In the genomic region with DNA sequence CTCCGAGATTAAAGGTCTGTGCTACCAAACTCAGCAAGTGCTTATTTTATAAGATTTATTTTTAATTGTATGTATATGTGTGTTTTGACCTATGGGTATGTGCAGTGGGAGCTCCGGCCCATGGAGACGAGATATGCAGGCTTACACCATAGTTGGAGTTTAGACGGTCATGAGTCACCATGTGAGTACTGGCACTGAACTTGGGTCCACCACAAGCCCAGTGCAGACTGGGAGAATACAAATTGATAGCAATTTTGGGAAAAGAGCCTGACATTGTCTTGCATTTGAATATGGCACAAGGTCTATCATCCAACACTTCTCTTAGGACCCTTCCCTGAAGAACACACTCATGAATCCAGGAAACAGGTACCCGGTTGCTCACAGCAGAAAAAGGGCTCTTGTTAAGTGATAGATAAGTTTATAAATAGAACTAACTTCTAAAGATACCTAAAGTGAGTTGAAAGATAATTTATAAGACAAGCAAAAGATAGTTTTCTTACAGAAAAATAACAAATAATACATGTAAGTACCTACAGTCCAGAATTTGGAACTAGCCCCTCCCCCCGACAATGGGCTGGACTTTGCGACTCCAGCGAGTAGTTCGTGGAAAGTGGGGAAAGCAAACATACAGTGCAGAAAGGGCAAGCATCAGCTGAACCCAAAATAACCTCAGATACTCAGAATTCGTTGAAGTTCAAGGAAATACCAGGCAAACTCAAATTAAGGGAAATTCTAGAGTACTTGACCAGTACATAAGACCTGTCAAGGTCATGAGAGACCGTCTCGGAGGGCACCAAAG, we compare ENCODE assay signal across 21 mouse cellular contexts. TPM values are rescaled to one million over a fixed set of nuclear protein-coding genes. Genes with fewer than 3 reads are reported as not detected.
DNase-seq lines count a peak whose midpoint lies in the region; ATAC-seq and TF ChIP-seq lines count a peak whose summit lies in the region.
"Had no signal": no experiment of that assay in that cellular context is flagged by ENCODE, and none has a peak within 500 bp of the region (broad histone marks: within the 10 kb centered on the region; RNA-seq: fewer than 3 reads in every experiment).

No protein-coding gene starts in this region.

- H3K9ac ChIP-seq in liver, embryonic 12.5 days = no peak overlapping the region
- no peak overlapping the region for H3K9ac ChIP-seq in liver, embryonic 16.5 days (ENCODE audit: low read depth, low read length)
- H3K9ac ChIP-seq: embryonic facial prominence, embryonic 12.5 days; forebrain, embryonic 12.5 days; heart, embryonic 12.5 days; hindbrain, embryonic 14.5 days had no signal

- H3K4me1 ChIP-seq in liver, embryonic 12.5 days = no peaks in the 10 kb centered on the region
- H3K4me1 ChIP-seq in liver, embryonic 16.5 days (ENCODE audit: control insufficient read depth, low read depth, low read length) = no peaks in the 10 kb centered on the region; the same call in 1 of the 2 replicates
- H3K4me1 ChIP-seq in thymus, adult 2 months (replicated peaks; ENCODE audit: control insufficient read depth, insufficient read depth, low read length) = no peaks in the 10 kb centered on the region
- H3K4me1 ChIP-seq: embryonic facial prominence, embryonic 12.5 days; forebrain, embryonic 12.5 days; heart, embryonic 12.5 days; hindbrain, embryonic 10.5 days had no signal

- H3K4me3 ChIP-seq in liver, embryonic 12.5 days = no peak overlapping the region
- H3K4me3 ChIP-seq in liver, embryonic 16.5 days (ENCODE audit: low read depth, low read length) = no peak overlapping the region
- no peak overlapping the region for H3K4me3 ChIP-seq in thymus, adult 2 months (ENCODE audit: control insufficient read depth, insufficient read depth, low read length)
- H3K4me3 ChIP-seq: embryonic facial prominence, embryonic 12.5 days; forebrain, embryonic 12.5 days; heart, embryonic 12.5 days; hindbrain, embryonic 10.5 days had no signal

- TF ChIP-seq CTCF in thymus, adult 2 months (IDR thresholded peaks at IDR 0.05; ENCODE audit: borderline replicate concordance, control insufficient read depth, extremely low read depth, insufficient read depth, low read length, poor library complexity) = no peak

- WGBS in liver, embryonic 12.5 days (ENCODE audit: insufficient replicate concordance) = 77% methylated on average over 12 of the region's 12 CpGs
- 74% methylated on average over 12 of the region's 12 CpGs for WGBS in liver, embryonic 16.5 days (ENCODE audit: insufficient replicate concordance)
- 97% methylated on average over 12 of the region's 12 CpGs for WGBS in thymus, adult 2 months

- 0 out of 2 replicates have a peak, but pooled peaks have one; percentile 37 for ATAC-seq in liver, embryonic 12.5 days
- peak; percentile 81 for ATAC-seq in liver, embryonic 16.5 days (ENCODE audit: low read depth)
- ATAC-seq: forebrain, embryonic 16.5 days had no signal

- H3K27ac ChIP-seq in liver, embryonic 12.5 days = peak overlapping the region; percentile 17; the same call in 1 of the 2 replicates
- H3K27ac ChIP-seq in liver, embryonic 16.5 days (ENCODE audit: low read length) = peak overlapping the region; percentile 55
- no peak overlapping the region for H3K27ac ChIP-seq in thymus, adult 2 months (ENCODE audit: control insufficient read depth, insufficient read depth, low read length)
- H3K27ac ChIP-seq: embryonic facial prominence, embryonic 12.5 days; forebrain, embryonic 12.5 days; hindbrain, embryonic 10.5 days; hindbrain, embryonic 14.5 days had no signal

- H3K9me3 ChIP-seq in liver, embryonic 12.5 days (replicated peaks) = no peaks in the 10 kb centered on the region
- H3K9me3 ChIP-seq in liver, embryonic 16.5 days (replicated peaks; ENCODE audit: control insufficient read depth, low read length) = no peaks in the 10 kb centered on the region
- H3K9me3 ChIP-seq: embryonic facial prominence, embryonic 12.5 days; forebrain, embryonic 12.5 days; heart, embryonic 12.5 days; hindbrain, embryonic 10.5 days had no signal

- TF ChIP-seq POLR2A in thymus, adult 2 months (IDR thresholded peaks at IDR 0.05; ENCODE audit: control insufficient read depth, extremely low read depth, insufficient read depth, low read length, poor library complexity) = no peak

- peaks cover 50% of the 10 kb centered on the region for H3K36me3 ChIP-seq in liver, embryonic 12.5 days
- H3K36me3 ChIP-seq in liver, embryonic 16.5 days (ENCODE audit: control insufficient read depth, insufficient read depth) = peaks cover 12% of the 10 kb centered on the region
- H3K36me3 ChIP-seq in thymus, adult 2 months (ENCODE audit: control insufficient read depth, insufficient read depth, low read length) = peaks cover 40% of the 10 kb centered on the region

- no peak overlapping the region for H3K4me2 ChIP-seq in liver, embryonic 12.5 days
- H3K4me2 ChIP-seq in liver, embryonic 16.5 days (ENCODE audit: low read depth, low read length) = no peak overlapping the region
- H3K4me2 ChIP-seq: embryonic facial prominence, embryonic 12.5 days; forebrain, embryonic 12.5 days; heart, embryonic 12.5 days; hindbrain, embryonic 14.5 days had no signal

- no peaks in the 10 kb centered on the region for H3K27me3 ChIP-seq in liver, embryonic 12.5 days (replicated peaks)
- H3K27me3 ChIP-seq in liver, embryonic 16.5 days (ENCODE audit: control insufficient read depth, insufficient read depth, low read depth, low read length) = no peaks in the 10 kb centered on the region
- H3K27me3 ChIP-seq in thymus, adult 2 months (ENCODE audit: control insufficient read depth, insufficient read depth, low read length) = no peaks in the 10 kb centered on the region
- H3K27me3 ChIP-seq: embryonic facial prominence, embryonic 12.5 days; forebrain, embryonic 12.5 days; heart, embryonic 12.5 days had no signal

- DNase-seq in 3T3-L1 (ENCODE audit: low read depth, low spot score) = peak; percentile 5
- DNase-seq in 416B (ENCODE audit: low read depth) = peak; percentile 20
- no peak for DNase-seq in thymus, adult 2 months
- no peak for DNase-seq in embryo, embryonic 10.5 days (ENCODE audit: low spot score)
- no peak for DNase-seq in spleen, adult 12 weeks (ENCODE audit: low spot score)
- DNase-seq: adrenal gland, adult 2 months; adrenal gland, postnatal 36 days; cerebellum, adult 11 months; cerebellum, adult 8-10 months; cerebellum, postnatal 14 days; gastrocnemius, postnatal 10 days had no signal

RNA-seq across cellular contexts. Expression of gene Adgrf3, which starts 17.6 kb away (rescaled TPM):
- polyA plus RNA-seq in liver, embryonic 12.5 days (2016; fragmentation: Nextera tagmentation; extraction: Ambion mirVana) = not detected in 2 replicates
- polyA plus RNA-seq in liver, embryonic 16.5 days (2015; fragmentation: Nextera tagmentation; extraction: Ambion mirVana) = 0.02 TPM in 1 of 2 replicates, not detected in the other
- 0.30 and 0.31 TPM in 2 replicates for polyA plus RNA-seq in thymus, adult 2 months (2012; rRNA removed)
- polyA plus RNA-seq: adrenal gland, adult 2 months; C2C12; forebrain, embryonic 12.5 days; forebrain, embryonic 16.5 days; frontal cortex, adult 2 months; hindbrain, embryonic 10.5 days; hindbrain, embryonic 14.5 days had no signal

RNA-seq across cellular contexts. Expression of gene Hadhb, which starts 32.8 kb away (rescaled TPM):
- polyA plus RNA-seq in liver, embryonic 12.5 days (2016; fragmentation: Nextera tagmentation; extraction: Ambion mirVana) = 113 and 116 TPM in 2 replicates
- polyA plus RNA-seq in liver, embryonic 16.5 days (2015; fragmentation: Nextera tagmentation; extraction: Ambion mirVana) = 163 and 169 TPM in 2 replicates
- polyA plus RNA-seq in thymus, adult 2 months (2012; rRNA removed) = 111 and 140 TPM in 2 replicates

RNA-seq across cellular contexts. Expression of gene Hadha, which starts 32.9 kb away (rescaled TPM):
- polyA plus RNA-seq in liver, embryonic 12.5 days (2016; fragmentation: Nextera tagmentation; extraction: Ambion mirVana) = 92.2 and 103 TPM in 2 replicates
- 106 and 118 TPM in 2 replicates for polyA plus RNA-seq in liver, embryonic 16.5 days (2015; fragmentation: Nextera tagmentation; extraction: Ambion mirVana)
- polyA plus RNA-seq in thymus, adult 2 months (2012; rRNA removed) = 73.8 and 80.5 TPM in 2 replicates

RNA-seq across cellular contexts. Expression of gene Selenoi, which starts 44.5 kb away (rescaled TPM):
- 20.2 and 22.0 TPM in 2 replicates for polyA plus RNA-seq in liver, embryonic 12.5 days (2016; fragmentation: Nextera tagmentation; extraction: Ambion mirVana)
- polyA plus RNA-seq in liver, embryonic 16.5 days (2015; fragmentation: Nextera tagmentation; extraction: Ambion mirVana) = 11.7 and 12.5 TPM in 2 replicates
- polyA plus RNA-seq in thymus, adult 2 months (2012; rRNA removed) = 32.2 and 33.4 TPM in 2 replicates

Comparison
In these comparisons a context has a peak if more than half of its experiments do, and no peak if none do; other contexts are left out.
1. DNase-seq: peak in 3T3-L1 (single experiment) and 416B (single experiment); none in thymus, adult 2 months (single experiment), embryo, embryonic 10.5 days (single experiment) and spleen, adult 12 weeks (single experiment).